Mouse (Mus musculus): ENCODE data around the gene Sema6d.

The Sema6d gene

GRCm38 (mm10) chr2:124171718-124172117 is 81.9 kb downstream of the Sema6d start:
- no peak for DNase-seq (ENCODE audit: low read depth, low spot score)

GRCm38 (mm10) chr2:124176265-124176664 is 86.5 kb downstream of the Sema6d start:
- DNase-seq (ENCODE audit: low read depth, low spot score), result no peak

- DNase-seq (ENCODE audit: low read depth, low spot score), result no peak
Measured at GRCm38 (mm10) chr2:124176711-124177169, 87.0 kb downstream of the Sema6d start.

GRCm38 (mm10) chr2:124189271-124189670 is 99.5 kb downstream of the Sema6d start:
- DNase-seq (ENCODE audit: low read depth, low spot score), result no peak

- DNase-seq (ENCODE audit: low read depth, low spot score), result no peak
Measured at GRCm38 (mm10) chr2:124194041-124194440, 104.3 kb downstream of the Sema6d start.

- DNase-seq (ENCODE audit: low read depth, low spot score), result no peak
Measured at GRCm38 (mm10) chr2:124201493-124201892, 111.7 kb downstream of the Sema6d start.

GRCm38 (mm10) chr2:124202475-124202990 is 112.8 kb downstream of the Sema6d start:
- DNase-seq (ENCODE audit: low read depth, low spot score), result no peak

- DNase-seq (ENCODE audit: low read depth, low spot score), result no peak
Measured at GRCm38 (mm10) chr2:124205811-124206210, 116.0 kb downstream of the Sema6d start.

- DNase-seq (ENCODE audit: low read depth, low spot score), result no peak
Measured at GRCm38 (mm10) chr2:124208251-124208650, 118.5 kb downstream of the Sema6d start.

- no peak for DNase-seq (ENCODE audit: low read depth, low spot score)
Measured at GRCm38 (mm10) chr2:124223559-124223958, 133.8 kb downstream of the Sema6d start.

GRCm38 (mm10) chr2:124224328-124224727 is 134.6 kb downstream of the Sema6d start:
- no peak for DNase-seq (ENCODE audit: low read depth, low spot score)

- DNase-seq (ENCODE audit: low read depth, low spot score), result peak; percentile 71
Measured at GRCm38 (mm10) chr2:124234636-124235221, 145.0 kb downstream of the Sema6d start.

- DNase-seq (ENCODE audit: low read depth, low spot score), result peak; percentile 64
Measured at GRCm38 (mm10) chr2:124235237-124236055, 145.7 kb downstream of the Sema6d start.

- no peak for DNase-seq (ENCODE audit: low read depth, low spot score)
Measured at GRCm38 (mm10) chr2:124236831-124237230, 147.1 kb downstream of the Sema6d start.

GRCm38 (mm10) chr2:124243608-124244007 is 153.8 kb downstream of the Sema6d start:
- DNase-seq (ENCODE audit: low read depth, low spot score), result no peak

- DNase-seq (ENCODE audit: low read depth, low spot score), result no peak
Measured at GRCm38 (mm10) chr2:124244543-124245245, 154.9 kb downstream of the Sema6d start.

- DNase-seq (ENCODE audit: low read depth, low spot score), result no peak
Measured at GRCm38 (mm10) chr2:124258108-124258507, 168.3 kb downstream of the Sema6d start.

GRCm38 (mm10) chr2:124264309-124264708 is 174.5 kb downstream of the Sema6d start:
- no peak for DNase-seq (ENCODE audit: low read depth, low spot score)

GRCm38 (mm10) chr2:124271156-124271555 is 181.4 kb downstream of the Sema6d start:
- no peak for DNase-seq (ENCODE audit: low read depth, low spot score)

GRCm38 (mm10) chr2:124277492-124277891 is 187.7 kb downstream of the Sema6d start:
- DNase-seq (ENCODE audit: low read depth, low spot score), result no peak

- DNase-seq (ENCODE audit: low read depth, low spot score), result no peak
Measured at GRCm38 (mm10) chr2:124285109-124285508, 195.3 kb downstream of the Sema6d start.

- peak; percentile 37 for DNase-seq (ENCODE audit: low read depth, low spot score)
Measured at GRCm38 (mm10) chr2:124289356-124289755, 199.6 kb downstream of the Sema6d start.

Data from R1 (cell line).